Mouse (Mus musculus) kidney, postnatal 0 days (tissue): ENCODE measurements around the gene Col5a3. TPM values are rescaled to one million over a fixed set of nuclear protein-coding genes. Genes with fewer than 3 reads are reported as not detected.
A peak's percentile ranks its signal among the peaks of the same experiment; 100 is the strongest.

ENCODE experiments used
- ATAC-seq: fragments of 200-750 bp; cut with Nextera tagmentation; replicated peaks from 2 replicates; pipeline ENCODE4 v1.8.0; 2017; ENCODE audit warnings: low read depth, moderate number of reproducible peaks, moderate TSS enrichment, moderate library complexity; ENCODE audit not compliant: low FRiP score
- DNase-seq: peaks from one replicate; pipeline ENCODE4 v3.0.0-alpha.2; 2016; ENCODE audit warnings: low spot score
- H3K27ac ChIP-seq: fragments of 300-500 bp; sonication (generic); 2 replicates; pipeline ENCODE4 v1.5.1; 2014; ENCODE audit warnings: mild to moderate bottlenecking
- H3K27me3 ChIP-seq: fragments of 300-500 bp; sonication (generic); 2 replicates; pipeline ENCODE4 v1.6.1; 2014; ENCODE audit warnings: low read length, mixed read lengths; ENCODE audit not compliant: insufficient read depth
- H3K36me3 ChIP-seq: fragments of 300-500 bp; sonication (generic); 2 replicates; pipeline ENCODE4 v1.6.1; 2014; ENCODE audit warnings: low read length, mixed read lengths; ENCODE audit not compliant: insufficient read depth
- H3K4me1 ChIP-seq: fragments of 300-500 bp; sonication (generic); replicated peaks from 2 replicates; pipeline ENCODE4 v1.6.1; 2014; ENCODE audit warnings: antibody characterized with exemption, low read length, mixed read lengths; ENCODE audit not compliant: insufficient read depth
- H3K4me2 ChIP-seq: fragments of 300-500 bp; sonication (generic); 2 replicates; pipeline ENCODE4 v1.6.1; 2014; ENCODE audit warnings: mild to moderate bottlenecking, low read length, moderate library complexity, mixed read lengths
- H3K4me3 ChIP-seq: fragments of 300-500 bp; sonication (generic); replicated peaks from 2 replicates; pipeline ENCODE4 v1.5.1; 2014; ENCODE audit warnings: low read depth, low read length
- H3K9ac ChIP-seq: fragments of 300-500 bp; sonication (generic); 2 replicates; pipeline ENCODE4 v1.6.1; 2014; ENCODE audit warnings: low read depth, low read length
- H3K9me3 ChIP-seq: fragments of 300-500 bp; sonication (generic); replicated peaks from 2 replicates; pipeline ENCODE4 v1.6.1; 2016; ENCODE audit warnings: low read length, inconsistent platforms, mixed read lengths
- CTCF ChIP-seq: IDR thresholded peaks from 2 replicates; pipeline ENCODE4 v1.5.1; 2016; ENCODE audit warnings: antibody characterized with exemption, low read depth, mild to moderate bottlenecking, moderate library complexity
- WGBS: fragments of 180-500 bp; shearing (Covaris S2); extraction: QIAGEN DNeasy Blood & Tissue Kit; methylation state at CpG from one replicate; pipeline ENCODE4 v1.1.7; 2014; 5-methylcytosine and 5-hydroxymethylcytosine counted together
- polyA plus RNA-seq: library from polyadenylated mRNA; unstranded; fragments of >200 nt; fragmentation: Nextera tagmentation; extraction: Ambion mirVana; gene quantifications from 2 replicates; pipeline ENCODE4 v1.2.1, GENCODE M21; 2015

Gene Col5a3
- polyA plus RNA-seq, 1 experiment from 2014 or later: 1.2 TPM

DNA sequence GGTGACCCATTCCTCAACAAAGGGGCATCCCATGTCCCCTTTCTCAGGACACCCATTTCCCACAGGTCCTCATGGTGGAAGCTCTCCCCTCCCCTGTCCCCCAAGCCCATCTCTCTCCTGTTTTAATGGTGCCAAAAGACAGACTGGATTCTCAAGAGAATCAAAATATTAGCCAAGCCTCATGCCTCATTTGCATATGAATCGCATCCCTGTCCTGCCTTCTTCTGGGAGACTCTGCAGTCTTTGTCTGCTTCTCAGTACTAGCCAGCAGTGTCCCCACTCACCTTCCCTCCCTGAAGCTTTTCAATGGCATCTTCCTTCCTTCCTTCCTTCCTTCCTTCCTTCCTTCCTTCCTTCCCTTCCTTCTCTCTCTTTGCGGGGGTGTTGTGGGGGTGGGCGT, 67.2 kb downstream of the Col5a3 start:
- no peak for TF ChIP-seq CTCF
- Histone ChIP-seq H3K4me3 (no peak overlapping the region), H3K36me3 (no peaks in the 10 kb centered on the region), H3K27me3 (peaks cover 23% of the 10 kb centered on the region), H3K9me3 (no peaks in the 10 kb centered on the region), H3K4me2 (no peak overlapping the region), H3K9ac (no peak overlapping the region), H3K27ac (no peak overlapping the region), H3K4me1 (no peaks in the 10 kb centered on the region; the same call in 1 of the 2 replicates)
- DNase-seq (no peak), ATAC-seq (no peak)
- 0% methylated on average over 3 of the region's 3 CpGs for WGBS

DNA sequence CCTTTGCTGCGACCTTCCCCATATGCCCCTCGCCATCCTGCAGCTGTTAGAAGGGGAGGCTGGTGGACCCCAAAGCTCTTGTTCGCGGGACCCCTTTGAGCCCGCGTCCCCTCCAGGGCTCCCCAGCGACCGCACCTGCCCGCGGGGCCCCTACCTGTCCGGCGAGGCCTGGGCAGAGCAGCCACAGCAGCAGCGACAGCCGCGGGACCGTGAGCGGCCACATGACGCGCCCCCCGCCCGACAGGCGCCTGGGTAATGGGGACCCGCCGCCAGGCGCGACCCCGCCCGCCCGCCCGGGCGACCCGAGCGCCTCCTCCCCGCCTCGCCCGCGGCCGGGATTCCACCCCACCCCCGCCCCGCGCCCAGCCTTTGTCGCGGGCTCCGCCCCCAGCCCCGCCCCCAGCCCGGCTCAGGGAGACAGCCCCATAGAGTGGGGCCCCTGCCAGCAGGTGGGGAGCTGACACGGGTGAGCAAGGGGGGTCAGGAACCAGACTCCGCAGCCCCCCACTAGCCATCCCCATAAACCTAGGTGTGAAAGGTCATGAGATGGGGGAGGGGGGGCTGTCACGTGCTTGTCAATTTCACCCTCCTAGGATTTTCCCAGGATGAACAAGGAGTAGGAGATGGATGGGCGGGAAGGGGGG, 68.7 kb downstream of the Col5a3 start, which contains the start of gene Olfm2:
TSS of gene Olfm2 (minus strand) at position 333 of the 644 bp plus-strand sequence.
- ATAC-seq (peak; percentile 37; the same call in 1 of the 2 replicates), DNase-seq (no peak)
- no peaks in the 10 kb centered on the region for H3K36me3 ChIP-seq
- WGBS: under 1% methylated on average over 31 of the region's 50 CpGs
- H3K9me3 ChIP-seq: no peaks in the 10 kb centered on the region
- H3K4me3 ChIP-seq: peak within 1 kb of the TSS; percentile 42
- H3K4me1 ChIP-seq: no peaks in the 10 kb centered on the region; the same call in 1 of the 2 replicates
- TF ChIP-seq CTCF: no peak
- H3K27me3 ChIP-seq: peaks cover 23% of the 10 kb centered on the region
- H3K9ac ChIP-seq: peak within 1 kb of the TSS; percentile 50; the same call in 1 of the 2 replicates
- H3K4me2 ChIP-seq: peak within 1 kb of the TSS; percentile 81
- no peak within 1 kb of the TSS for H3K27ac ChIP-seq

DNA sequence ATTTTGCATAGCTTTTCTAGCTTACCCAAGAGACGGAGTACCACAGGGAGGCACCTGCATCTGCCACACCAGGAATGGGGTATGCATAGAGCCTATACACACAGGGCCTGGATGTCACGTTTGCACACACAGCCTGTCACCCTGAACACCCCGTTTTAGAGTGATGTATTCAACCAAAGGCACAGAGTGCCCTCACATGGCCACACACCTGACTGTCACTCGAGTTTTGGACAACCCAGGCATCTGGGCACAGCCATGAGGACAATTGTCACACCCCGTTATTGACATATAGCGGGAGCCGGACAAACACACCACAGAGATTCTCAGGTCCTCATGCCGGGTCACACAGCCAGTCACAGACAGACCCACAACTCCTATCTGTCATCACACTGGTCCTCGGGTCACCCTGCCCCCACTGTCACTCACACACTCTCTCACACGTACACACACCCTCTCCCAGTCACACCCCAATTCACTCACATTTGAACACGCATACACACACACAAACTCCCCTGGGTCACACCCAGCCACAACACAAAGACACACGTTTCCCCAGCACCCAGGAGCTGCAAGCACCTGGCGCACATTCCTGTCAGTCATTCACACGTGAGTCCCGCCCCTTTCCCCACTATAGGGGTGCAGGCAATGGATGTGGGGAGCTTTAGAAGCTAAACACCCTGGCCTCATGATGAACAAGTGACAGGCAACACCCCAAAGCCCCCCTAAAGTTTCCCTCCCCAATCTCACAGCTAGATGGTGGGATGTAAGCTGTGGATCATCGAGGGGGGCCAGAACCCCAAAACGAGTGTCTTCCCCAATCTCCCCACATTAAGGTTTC, 69.5 kb downstream of the Col5a3 start:
- peak overlapping the region; percentile 81 for H3K4me2 ChIP-seq

DNA sequence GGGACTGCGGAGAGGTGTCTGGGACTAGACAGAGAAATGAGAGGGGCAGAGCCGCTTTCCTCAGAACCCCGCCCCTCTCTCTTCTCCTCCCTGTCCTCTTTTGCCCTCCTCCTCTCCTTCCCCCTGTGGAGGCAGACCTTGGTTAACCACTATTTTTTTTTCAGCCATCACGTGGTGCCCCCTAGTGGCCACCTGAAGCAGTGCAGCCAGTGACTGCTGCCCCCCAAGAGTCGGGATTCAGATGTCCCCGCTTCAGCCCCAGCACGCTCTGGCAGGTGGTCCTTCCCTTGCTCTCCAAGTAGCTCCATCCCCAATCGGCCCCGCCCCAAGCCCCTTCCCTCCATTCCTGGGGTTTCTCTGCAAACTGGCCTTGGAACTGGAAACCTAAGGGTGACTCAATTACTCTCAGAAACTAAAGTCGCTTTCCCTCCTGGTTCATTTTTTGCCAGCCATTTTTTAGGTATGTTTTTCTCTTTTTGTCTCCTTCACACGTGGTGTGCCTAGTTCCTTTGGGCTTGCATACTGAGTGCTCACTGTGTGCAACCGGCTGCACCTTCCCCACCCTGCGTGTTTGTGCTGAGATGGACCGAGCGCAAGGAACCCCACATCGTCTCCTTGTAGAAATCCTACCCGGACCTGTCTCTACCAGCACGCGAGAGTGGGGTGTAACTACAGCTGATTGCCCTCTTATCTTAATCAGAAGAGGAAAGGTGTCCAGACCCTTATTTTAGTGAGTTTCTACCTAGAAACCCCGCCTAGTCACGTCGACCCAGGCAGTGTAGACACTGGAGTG, 70.7 kb downstream of the Col5a3 start:
- H3K36me3 ChIP-seq: no peaks in the 10 kb centered on the region
- no peak overlapping the region for H3K4me2 ChIP-seq
- no peaks in the 10 kb centered on the region for H3K9me3 ChIP-seq
- WGBS: 12% methylated on average over 22 of the region's 22 CpGs
- H3K9ac ChIP-seq: no peak overlapping the region
- no peak overlapping the region for H3K4me3 ChIP-seq
- peak; percentile 71 for TF ChIP-seq CTCF
- no peak overlapping the region for H3K27ac ChIP-seq
- no peak for ATAC-seq
- peak; percentile 25 for DNase-seq
- no peaks in the 10 kb centered on the region; the same call in 1 of the 2 replicates for H3K4me1 ChIP-seq
- H3K27me3 ChIP-seq: peaks cover 23% of the 10 kb centered on the region

More for the DNA sequence above, 69.5 kb downstream of the Col5a3 start:
- H3K4me3 ChIP-seq: peak overlapping the region; percentile 42; the same call in 1 of the 2 replicates
- H3K9ac ChIP-seq: no peak overlapping the region
- H3K27me3 ChIP-seq: peaks cover 23% of the 10 kb centered on the region
- no peaks in the 10 kb centered on the region; the same call in 1 of the 2 replicates for H3K4me1 ChIP-seq
- no peaks in the 10 kb centered on the region for H3K9me3 ChIP-seq
- DNase-seq (no peak), ATAC-seq (0 out of 2 replicates have a peak, but pooled peaks have one; percentile 2)
- no peaks in the 10 kb centered on the region for H3K36me3 ChIP-seq
- H3K27ac ChIP-seq: no peak overlapping the region
- WGBS: 10% methylated on average over 17 of the region's 17 CpGs
- no peak for TF ChIP-seq CTCF

DNA sequence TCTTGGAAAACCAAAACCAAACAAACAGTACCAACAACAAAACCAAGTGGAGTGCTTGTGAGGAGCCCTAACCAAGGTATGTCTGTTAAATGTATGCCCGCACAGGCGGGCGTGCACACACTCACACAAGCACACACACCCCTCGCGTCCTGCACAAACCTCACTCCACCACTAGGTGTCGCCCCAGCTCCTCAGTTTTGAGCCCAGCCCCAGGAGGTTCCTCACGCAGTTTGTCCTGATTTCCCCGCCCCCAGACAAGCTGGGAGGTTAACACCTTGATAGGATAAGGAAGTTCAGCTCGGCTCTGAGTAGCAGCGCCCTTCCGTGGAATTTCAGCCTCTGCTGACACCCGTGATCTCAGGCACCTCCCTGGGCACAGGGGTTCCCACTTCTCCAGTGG, 74.5 kb downstream of the Col5a3 start:
- H3K27ac ChIP-seq: no peak overlapping the region
- ATAC-seq: peak; percentile 84
- peaks cover 13% of the 10 kb centered on the region; the same call in 1 of the 2 replicates for H3K27me3 ChIP-seq
- no peak overlapping the region for H3K4me3 ChIP-seq
- H3K4me1 ChIP-seq: no peaks in the 10 kb centered on the region
- H3K36me3 ChIP-seq: no peaks in the 10 kb centered on the region
- DNase-seq: peak; percentile 89
- no peaks in the 10 kb centered on the region for H3K9me3 ChIP-seq
- WGBS: 1% methylated on average over 12 of the region's 12 CpGs
- peak overlapping the region; percentile 41; the same call in 1 of the 2 replicates for H3K4me2 ChIP-seq
- no peak overlapping the region for H3K9ac ChIP-seq
- peak; percentile 96 for TF ChIP-seq CTCF
